Mouse (Mus musculus) forebrain, embryonic 11.5 days (tissue): ENCODE measurements at regions not wholly inside any gene's neighbourhood (a gene's known extent, or its start where the extent isn't known, plus 50 kb on each side); places are given as distances from the start of the nearest gene placed in this dataset.
"Not testable (repeated sequence)": the region's sequence is repeated elsewhere in the genome, so short reads cannot be mapped to it uniquely, and the experiment has no call there.

Experiments used
- ATAC-seq: fragments of 200-750 bp; cut with Nextera tagmentation; replicated peaks from 2 replicates; pipeline ENCODE4 v1.8.0; 2017; ENCODE audit warnings: moderate TSS enrichment; ENCODE audit not compliant: low FRiP score
- DNase-seq: peaks from one replicate; pipeline ENCODE4 v3.0.0-alpha.2; 2017; ENCODE audit warnings: low spot score
- H3K27ac ChIP-seq: fragments of 300-500 bp; sonication (generic); 2 replicates; pipeline ENCODE4 v1.5.1; 2014; ENCODE audit warnings: low read depth, low read length
- H3K27me3 ChIP-seq: fragments of 300-500 bp; sonication (generic); 2 replicates; pipeline ENCODE4 v1.6.1; 2014; ENCODE audit warnings: mild to moderate bottlenecking, low read length, mixed read lengths; ENCODE audit not compliant: control insufficient read depth, insufficient read depth
- H3K36me3 ChIP-seq: fragments of 300-500 bp; sonication (generic); 2 replicates; pipeline ENCODE4 v1.6.1; 2014; ENCODE audit warnings: mild to moderate bottlenecking, low read length, moderate library complexity, mixed read lengths; ENCODE audit not compliant: control insufficient read depth, insufficient read depth
- H3K4me1 ChIP-seq: fragments of 300-500 bp; sonication (generic); replicated peaks from 2 replicates; pipeline ENCODE4 v1.6.1; 2014; ENCODE audit warnings: low read length, mixed read lengths; ENCODE audit not compliant: control insufficient read depth, insufficient read depth
- H3K4me2 ChIP-seq: fragments of 300-500 bp; sonication (generic); 2 replicates; pipeline ENCODE4 v1.6.1; 2014; ENCODE audit warnings: low read depth, mild to moderate bottlenecking, low read length, moderate library complexity, mixed read lengths; ENCODE audit not compliant: severe bottlenecking
- H3K4me3 ChIP-seq: fragments of 300-500 bp; sonication (generic); 2 replicates; pipeline ENCODE4 v1.5.1; 2014; ENCODE audit warnings: low read depth, low read length
- H3K9ac ChIP-seq: fragments of 300-500 bp; sonication (generic); 2 replicates; pipeline ENCODE4 v1.6.1; 2014; ENCODE audit warnings: low read length
- H3K9me3 ChIP-seq: fragments of 300-500 bp; sonication (generic); 2 replicates; pipeline ENCODE4 v1.6.1; 2016; ENCODE audit warnings: low read length, mixed read lengths; ENCODE audit not compliant: control insufficient read depth
- WGBS: fragments of 180-500 bp; shearing (Covaris S2); extraction: QIAGEN DNeasy Blood & Tissue Kit; methylation state at CpG from one replicate; pipeline ENCODE4 v1.1.7; 2014; 5-methylcytosine and 5-hydroxymethylcytosine counted together

DNA sequence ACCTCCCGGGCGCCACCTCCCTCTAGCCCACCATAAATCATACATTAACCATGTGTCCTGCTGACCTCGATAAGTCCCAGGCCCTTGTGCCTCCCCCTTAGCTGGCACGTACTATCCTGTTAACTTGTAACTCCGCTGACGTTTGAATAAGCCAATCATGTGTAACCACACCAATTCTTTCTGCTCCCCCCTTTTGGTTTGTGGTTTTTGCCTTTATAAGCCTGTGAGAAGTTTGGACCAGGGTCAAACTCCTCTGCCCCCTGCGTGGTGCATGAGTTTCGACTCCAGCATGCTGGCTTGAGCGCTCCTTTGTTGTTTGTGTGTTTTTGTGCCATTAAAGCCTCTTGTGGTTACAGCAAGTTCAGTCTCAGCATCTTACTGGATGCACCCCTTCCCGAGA is 138.4 kb upstream of the Samt2 start:
- H3K9ac ChIP-seq, H3K27me3 ChIP-seq, H3K4me1 ChIP-seq, H3K36me3 ChIP-seq, ATAC-seq, H3K27ac ChIP-seq, H3K4me2 ChIP-seq, DNase-seq, H3K4me3 ChIP-seq, H3K9me3 ChIP-seq: not testable (repeated sequence)
- 90% methylated on average over 10 of the region's 10 CpGs for WGBS

DNA sequence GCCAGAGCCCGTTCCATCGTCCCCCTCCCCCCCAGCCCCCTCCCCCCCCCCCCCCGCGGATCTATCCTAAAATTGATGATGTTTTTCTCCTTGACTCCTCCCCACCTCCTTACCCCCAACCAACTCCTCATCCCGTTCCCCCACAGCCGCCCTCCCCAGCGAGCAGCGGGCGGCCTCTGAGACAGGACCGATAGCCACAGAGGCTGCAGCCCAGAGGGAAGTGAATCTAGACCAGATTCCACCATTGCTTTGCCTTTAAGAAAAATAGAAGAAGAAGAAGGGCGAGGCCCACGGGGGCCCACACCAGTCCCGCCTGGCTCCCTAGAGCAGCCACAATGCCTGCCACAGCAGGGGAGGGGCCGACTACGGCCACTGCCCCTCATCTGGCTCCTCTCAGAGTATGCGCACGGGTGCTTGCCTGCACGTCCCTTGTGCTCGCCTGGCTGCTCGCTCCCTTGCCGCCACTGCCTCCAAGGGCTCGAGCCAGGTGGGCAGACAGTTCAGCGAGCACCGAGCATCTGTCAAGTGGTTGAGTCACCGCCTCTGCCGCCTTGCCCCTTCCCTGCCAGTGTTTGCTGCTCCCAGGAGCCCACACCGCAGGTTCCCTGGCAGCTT is 134.6 kb upstream of the Samt2 start:
- Histone ChIP-seq H3K4me3 (peak overlapping the region; percentile 17; the same call in 1 of the 2 replicates), H3K9ac (0 out of 2 replicates have a peak overlapping the region, but pooled peaks have one; percentile 8), H3K27me3 (no peaks in the 10 kb centered on the region), H3K27ac (no peak overlapping the region), H3K36me3 (no peaks in the 10 kb centered on the region), H3K4me2 (peak overlapping the region; percentile 42), H3K9me3 (no peaks in the 10 kb centered on the region), H3K4me1 (no peaks in the 10 kb centered on the region)
- 29% methylated on average over 13 of the region's 27 CpGs for WGBS
- DNase-seq (peak; percentile 48), ATAC-seq (peak; percentile 74)

DNA sequence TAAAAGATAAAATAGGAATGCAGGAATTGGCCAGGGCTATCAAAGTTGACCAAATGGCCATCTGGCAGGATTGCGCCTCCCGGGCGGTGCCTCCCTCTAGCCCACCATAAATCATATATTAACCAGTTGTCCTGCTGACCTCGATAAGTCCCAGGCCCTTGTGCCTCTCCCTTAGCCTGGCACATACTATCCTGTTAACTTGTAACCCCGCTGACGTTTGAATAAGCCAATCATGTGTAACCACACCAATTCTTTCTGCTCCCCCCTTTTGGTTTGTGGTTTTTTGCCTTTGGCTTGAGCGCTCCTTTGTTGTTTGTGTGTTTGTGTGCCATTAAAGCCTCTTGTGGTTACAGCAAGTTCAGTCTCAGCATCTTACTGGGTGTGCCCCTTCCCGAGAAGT is 133.4 kb upstream of the Samt2 start:
- not testable (repeated sequence) for DNase-seq, H3K4me1 ChIP-seq, ATAC-seq, H3K4me3 ChIP-seq, H3K36me3 ChIP-seq, H3K9ac ChIP-seq, H3K9me3 ChIP-seq, H3K27me3 ChIP-seq, H3K4me2 ChIP-seq, H3K27ac ChIP-seq
- 95% methylated on average over 8 of the region's 8 CpGs for WGBS

DNA sequence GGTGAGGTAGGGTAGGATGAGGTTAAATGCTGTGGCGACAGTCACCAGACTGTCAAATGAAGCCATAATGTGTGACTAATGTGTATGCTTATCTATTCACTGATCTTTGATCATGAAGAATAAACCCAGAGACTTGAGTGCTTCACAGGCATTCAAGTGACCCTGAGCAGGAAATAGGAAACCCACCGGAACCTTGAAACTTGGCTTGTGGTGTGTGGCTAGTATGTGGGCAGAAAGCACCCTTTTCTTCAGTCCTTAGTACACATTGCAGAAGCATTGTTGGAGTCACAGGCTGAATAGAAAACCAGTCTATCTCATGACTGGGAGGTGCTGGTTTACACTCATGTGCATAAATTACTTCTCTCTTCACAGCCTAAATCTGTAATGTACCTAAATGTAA is 91.4 kb upstream of the Samt2 start:
- DNase-seq, ATAC-seq, H3K4me2 ChIP-seq, H3K27me3 ChIP-seq, H3K4me3 ChIP-seq, H3K36me3 ChIP-seq, H3K27ac ChIP-seq, H3K9ac ChIP-seq, H3K9me3 ChIP-seq, H3K4me1 ChIP-seq: not testable (repeated sequence)
- 81% methylated on average over 1 of the region's 2 CpGs for WGBS
